Mouse (Mus musculus) gastrocnemius, adult 18-20 months (tissue): ENCODE measurements around the gene Klc4. TPM values are rescaled to one million over a fixed set of nuclear protein-coding genes. Genes with fewer than 3 reads are reported as not detected.
A peak's percentile ranks its signal among the peaks of the same experiment; 100 is the strongest.

Experiments
- DNase-seq: peaks from one replicate; pipeline ENCODE4 v3.0.0; 2021; ENCODE audit warnings: low spot score
- long read RNA-seq, 2 experiments: library from polyadenylated mRNA; stranded (forward); transcript quantifications; one replicate each; pipeline ENCODE4 v2.0.0; 2021
- total RNA-seq, 2 experiments: library from RNA; stranded (reverse); gene quantifications; 2 replicates each; pipeline ENCODE4 v1.2.3; 2021

The Klc4 gene
- total RNA-seq = 10 to 100 TPM; 12.6 to 13.4 TPM
- long read RNA-seq, experiment 1, partial matches to known transcripts = 3 of 14 reads
- long read RNA-seq, experiment 1, other reads (novel, unspliced or antisense) = 8 of 14 reads
- long read RNA-seq, experiment 2, partial matches to known transcripts = 7 of 14 reads
- long read RNA-seq, experiment 2, other reads (novel, unspliced or antisense) = 4 of 14 reads

DNA sequence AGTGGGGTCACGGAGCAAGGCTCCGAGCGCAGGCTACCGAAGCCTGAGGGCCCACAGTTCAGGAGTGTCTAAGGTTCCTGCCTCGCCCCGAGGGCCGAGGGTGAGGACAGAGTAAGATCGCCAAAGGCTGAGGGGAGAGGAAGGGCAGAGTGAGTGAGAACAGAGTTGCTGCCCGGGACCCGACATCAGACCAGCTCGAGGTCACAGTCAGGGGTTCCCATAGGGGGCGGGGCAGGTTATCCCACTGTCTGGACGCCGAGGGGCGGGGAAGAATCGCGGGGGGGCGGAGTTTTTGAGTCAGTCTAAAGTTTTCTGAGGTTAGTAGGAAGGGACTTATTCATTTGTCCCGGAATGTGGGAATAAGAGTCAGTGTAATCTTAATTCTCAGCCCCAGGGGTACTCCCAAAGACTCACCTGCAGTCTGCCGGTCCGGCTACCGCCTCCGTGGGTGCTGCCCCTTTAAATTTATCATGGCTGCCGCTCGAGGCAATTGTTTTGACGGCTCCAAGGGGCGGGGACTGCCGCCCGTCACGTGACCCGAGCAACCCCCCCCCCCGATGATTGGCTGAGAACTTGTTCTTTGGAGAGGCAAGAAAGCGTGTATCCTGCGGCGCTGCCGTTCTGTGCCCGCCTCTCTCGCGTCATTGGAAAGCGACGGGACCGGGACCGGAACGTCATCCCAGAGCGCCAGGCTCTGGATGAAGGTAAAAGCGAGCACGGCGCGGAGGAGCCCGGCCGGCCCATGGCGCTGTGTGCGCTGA is at the start of gene Klc4, which contains the start of gene Mrpl2:
Gene Klc4, minus strand, starts transcription at position 462 of the 761 bp plus-strand sequence.
Gene Mrpl2, plus strand, starts transcription at position 669 of the 761 bp plus-strand sequence.
- peak; percentile 99 for DNase-seq

- DNase-seq = no peak
Observed at GRCm38 (mm10) chr17:46694517-46695063, 48.8 kb upstream of the Klc4 start.

DNA sequence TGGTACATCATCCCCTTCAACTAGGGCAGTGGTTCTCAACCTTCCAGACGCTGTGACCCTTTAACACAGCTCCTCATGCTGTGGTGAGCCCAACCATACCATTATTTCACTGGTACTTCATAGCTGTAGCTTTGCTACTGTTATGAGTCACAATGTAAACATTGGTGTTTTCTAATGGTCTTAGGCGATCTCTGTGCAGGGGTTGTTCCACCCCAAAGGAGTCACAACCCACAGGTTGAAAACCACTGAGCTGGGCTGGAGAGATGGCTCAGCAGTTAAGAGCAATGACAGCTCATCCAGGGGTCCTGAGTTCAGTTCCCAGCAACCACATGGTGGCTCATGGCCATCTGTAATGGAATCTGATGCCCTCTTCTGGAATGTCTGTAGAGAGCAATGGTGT is 45.6 kb upstream of the Klc4 start:
- no peak for DNase-seq

DNA sequence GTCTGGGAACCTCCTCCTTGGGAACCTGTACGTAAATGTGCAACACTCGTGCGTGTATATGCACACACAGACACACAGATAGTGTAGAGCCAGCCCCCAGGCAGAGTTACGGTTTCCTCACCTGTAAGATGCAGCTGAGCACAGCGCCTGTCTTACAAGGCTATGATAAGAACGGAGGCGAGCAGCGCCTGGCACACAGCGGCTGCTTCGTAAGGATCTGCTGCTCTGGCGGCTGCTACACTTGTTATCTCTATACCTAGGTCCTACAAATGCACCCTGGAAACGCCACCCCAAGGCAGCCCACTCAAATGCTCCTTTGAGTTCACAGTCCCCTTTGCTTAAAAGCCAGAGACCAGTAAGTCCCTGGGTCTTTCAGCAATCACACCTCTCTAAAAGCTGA is 44.8 kb upstream of the Klc4 start:
- no peak for DNase-seq

DNA sequence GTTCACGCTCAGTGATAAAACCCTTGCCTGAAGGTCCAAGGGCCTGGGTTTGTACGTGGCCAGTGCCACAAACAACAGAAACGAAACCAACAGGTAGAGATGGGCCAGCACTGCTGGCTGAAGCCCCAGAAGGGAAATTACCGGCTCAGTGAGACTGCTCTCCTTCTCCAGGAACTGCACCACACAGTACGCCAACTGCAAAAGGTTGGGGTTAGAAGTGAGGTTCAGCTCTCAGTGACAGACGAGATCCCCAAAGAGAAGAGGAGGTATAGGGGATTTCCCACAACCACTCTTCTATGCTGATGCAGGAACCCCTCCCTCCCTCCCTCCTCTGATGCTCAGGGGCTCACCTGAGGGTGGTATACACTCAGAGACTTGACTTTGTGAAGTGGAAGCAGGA is 40.1 kb upstream of the Klc4 start:
- no peak for DNase-seq

GRCm38 (mm10) chr17:46682654-46683389 is 37.0 kb upstream of the Klc4 start:
- no peak for DNase-seq

DNA sequence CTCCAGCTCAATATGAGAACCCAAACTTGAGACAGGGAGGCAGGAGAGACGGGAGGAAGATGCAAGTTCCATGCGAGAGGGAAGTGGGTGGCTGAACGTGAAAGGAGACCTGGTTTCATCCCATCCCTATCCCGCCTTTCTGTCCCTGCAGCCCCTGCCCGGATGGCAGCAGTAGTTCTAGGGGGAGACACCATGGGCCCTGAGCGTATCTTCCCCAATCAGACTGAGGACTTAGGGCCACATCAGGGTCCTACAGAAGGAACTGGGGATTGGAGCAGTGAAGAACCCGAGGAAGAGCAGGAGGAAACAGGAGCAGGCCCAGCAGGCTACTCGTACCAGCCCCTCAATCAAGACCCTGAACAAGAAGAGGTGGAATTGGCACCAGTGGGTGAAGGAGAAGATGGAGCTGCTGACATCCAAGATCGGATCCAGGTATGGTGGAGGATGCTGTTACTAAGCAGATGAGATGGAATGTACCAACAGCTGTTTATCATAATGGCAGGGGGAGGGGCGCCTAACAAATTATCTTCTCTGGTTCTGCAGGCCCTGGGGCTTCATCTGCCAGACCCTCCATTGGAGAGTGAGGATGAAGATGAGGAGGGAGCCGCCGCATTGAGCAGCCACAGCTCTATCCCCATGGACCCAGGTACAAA is 35.8 kb upstream of the Klc4 start:
- no peak for DNase-seq

- DNase-seq = peak; percentile 98
Observed at GRCm38 (mm10) chr17:46680760-46681373, 35.0 kb upstream of the Klc4 start, which contains the start of gene Klhdc3. TSS of gene Klhdc3 (minus strand) at chr17:46680914.

DNA sequence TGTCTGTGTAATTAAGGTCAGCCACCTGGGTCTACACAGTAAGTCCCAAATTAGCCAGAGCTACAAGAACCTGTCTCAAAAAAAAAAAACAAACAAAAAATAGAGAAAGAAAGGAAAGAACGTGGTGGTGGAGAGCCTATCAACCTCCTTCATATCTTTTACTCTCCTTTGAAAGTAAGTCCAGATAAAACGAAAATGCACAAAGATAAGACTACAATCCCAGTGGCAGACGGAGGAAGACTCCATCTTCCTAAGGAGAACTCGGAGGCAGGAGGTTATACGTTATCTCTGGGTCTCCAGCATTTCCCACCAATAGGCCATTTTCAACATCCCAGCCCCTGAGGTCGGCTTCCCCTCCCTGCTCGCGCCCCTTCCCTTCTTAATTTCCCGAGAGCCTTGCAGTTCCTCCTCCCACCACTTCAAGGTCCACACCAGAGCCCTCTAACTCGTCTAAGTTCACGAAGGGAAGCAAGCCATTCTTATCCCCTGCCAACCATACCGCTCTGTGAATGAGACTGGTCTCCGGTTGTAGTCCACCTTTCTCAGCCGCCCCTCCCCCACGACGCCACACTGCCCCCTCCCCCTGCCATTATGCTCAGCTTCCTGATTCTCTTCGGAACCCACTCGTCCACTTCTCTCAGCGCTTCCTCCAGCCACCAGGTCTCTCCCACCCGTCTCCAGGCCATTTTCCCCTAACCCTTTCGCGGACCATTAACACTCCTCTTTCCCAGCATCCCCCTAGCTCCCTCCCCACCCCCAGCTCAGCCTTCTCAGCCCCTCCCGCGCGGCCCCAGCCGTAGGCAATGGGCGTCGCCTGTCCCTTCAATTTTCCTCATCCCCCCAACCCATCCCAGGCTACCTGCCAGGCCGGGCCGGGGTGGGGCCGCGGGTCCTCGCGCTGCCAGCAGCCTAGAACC is 34.3 kb upstream of the Klc4 start:
- peak; percentile 40 for DNase-seq

- DNase-seq = peak; percentile 69
Observed at GRCm38 (mm10) chr17:46678911-46679310, 33.1 kb upstream of the Klc4 start.

GRCm38 (mm10) chr17:46678416-46678815 is 32.6 kb upstream of the Klc4 start, which contains the start of gene Mea1:
TSS of gene Mea1 (plus strand) at chr17:46678793.
- DNase-seq = peak; percentile 68

DNA sequence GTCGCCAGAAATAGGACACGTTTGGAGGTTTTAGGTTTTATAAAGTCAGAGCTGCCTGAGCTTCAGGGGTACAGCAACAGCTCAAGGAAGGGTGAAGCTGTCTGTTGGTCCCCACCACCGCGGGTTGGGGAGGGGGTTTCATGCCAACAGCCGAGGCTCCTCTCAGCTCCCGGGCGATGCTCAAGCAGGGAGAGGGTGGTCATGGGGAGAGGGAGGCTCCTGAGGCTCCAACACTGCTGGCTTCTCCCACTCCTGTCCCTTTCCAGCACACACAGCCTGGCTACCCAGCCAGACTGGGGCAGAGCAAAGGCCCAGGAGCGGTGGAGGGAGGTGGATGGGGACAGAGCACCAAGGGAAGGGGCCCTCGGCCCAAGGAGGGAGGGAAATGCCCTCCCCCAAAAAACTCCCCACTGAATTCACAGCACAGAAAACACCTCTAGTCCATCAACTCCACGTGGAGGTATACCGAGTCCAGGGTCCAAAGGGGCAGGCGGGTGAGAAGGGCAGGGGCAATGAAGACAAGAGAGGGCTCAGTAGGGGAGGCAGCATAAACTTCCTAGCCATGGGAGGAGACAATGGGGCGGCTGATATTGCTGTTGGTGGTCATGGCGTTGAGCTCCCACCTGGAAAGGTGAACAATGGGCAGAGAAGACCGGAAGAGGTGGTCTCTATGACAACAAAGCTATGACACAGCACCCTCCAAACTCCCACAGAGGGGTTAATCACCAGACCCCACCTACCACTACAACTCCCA is 28.9 kb upstream of the Klc4 start:
- no peak for DNase-seq

- peak; percentile 93 for DNase-seq
Observed at GRCm38 (mm10) chr17:46673850-46674529, 28.2 kb upstream of the Klc4 start, which contains the start of gene Rrp36. TSS of gene Rrp36 (minus strand) at chr17:46674352.

- no peak for DNase-seq
Observed at GRCm38 (mm10) chr17:46669911-46670310, 24.1 kb upstream of the Klc4 start.

GRCm38 (mm10) chr17:46667712-46668111 is 21.9 kb upstream of the Klc4 start:
- peak; percentile 38 for DNase-seq

GRCm38 (mm10) chr17:46662730-46663129 is 16.9 kb upstream of the Klc4 start:
- peak; percentile 78 for DNase-seq

- DNase-seq = no peak
Observed at GRCm38 (mm10) chr17:46661981-46662380, 16.2 kb upstream of the Klc4 start.

- no peak for DNase-seq
Observed at GRCm38 (mm10) chr17:46661351-46661750, 15.5 kb upstream of the Klc4 start.
